Mouse (Mus musculus) heart, embryonic 10.5 days (tissue): ENCODE results near the gene Mier1. TPM values are rescaled to one million over a fixed set of nuclear protein-coding genes. Genes with fewer than 3 reads are reported as not detected.

ENCODE experiments used
- DNase-seq: peaks from one replicate; pipeline ENCODE4 v3.0.0-alpha.2; 2017; ENCODE audit warnings: low spot score
- H3K27ac ChIP-seq: fragments of 300-500 bp; sonication (generic); 2 replicates; pipeline ENCODE4 v1.5.1; 2016; ENCODE audit warnings: mild to moderate bottlenecking
- H3K27me3 ChIP-seq: fragments of 300-500 bp; sonication (generic); 2 replicates; pipeline ENCODE4 v1.6.1; 2016; ENCODE audit warnings: mild to moderate bottlenecking; ENCODE audit not compliant: poor library complexity, insufficient read depth, severe bottlenecking
- H3K36me3 ChIP-seq: fragments of 300-500 bp; sonication (generic); 2 replicates; pipeline ENCODE4 v1.6.1; 2016; ENCODE audit warnings: mild to moderate bottlenecking, moderate library complexity
- H3K4me1 ChIP-seq: fragments of 300-500 bp; sonication (generic); 2 replicates; pipeline ENCODE4 v1.6.1; 2016; ENCODE audit warnings: mild to moderate bottlenecking
- H3K4me3 ChIP-seq: fragments of 300-500 bp; sonication (generic); 2 replicates; pipeline ENCODE4 v1.5.1; 2016; ENCODE audit warnings: mild to moderate bottlenecking, moderate library complexity
- H3K9me3 ChIP-seq: fragments of 300-500 bp; sonication (generic); 2 replicates; pipeline ENCODE4 v1.6.1; 2016; ENCODE audit warnings: mild to moderate bottlenecking, moderate library complexity
- WGBS: fragments of 180-500 bp; shearing (Covaris S2); methylation state at CpG from one replicate; pipeline ENCODE4 v1.1.7; 2016; 5-methylcytosine and 5-hydroxymethylcytosine counted together
- polyA plus RNA-seq: library from polyadenylated mRNA; unstranded; fragments of >200 nt; fragmentation: Nextera tagmentation; extraction: Ambion mirVana; gene quantifications from 2 replicates; pipeline ENCODE4 v1.2.1, GENCODE M21; 2016

The Mier1 gene
- polyA plus RNA-seq, 1 experiment from 2014 or later: 31.6 TPM

DNA sequence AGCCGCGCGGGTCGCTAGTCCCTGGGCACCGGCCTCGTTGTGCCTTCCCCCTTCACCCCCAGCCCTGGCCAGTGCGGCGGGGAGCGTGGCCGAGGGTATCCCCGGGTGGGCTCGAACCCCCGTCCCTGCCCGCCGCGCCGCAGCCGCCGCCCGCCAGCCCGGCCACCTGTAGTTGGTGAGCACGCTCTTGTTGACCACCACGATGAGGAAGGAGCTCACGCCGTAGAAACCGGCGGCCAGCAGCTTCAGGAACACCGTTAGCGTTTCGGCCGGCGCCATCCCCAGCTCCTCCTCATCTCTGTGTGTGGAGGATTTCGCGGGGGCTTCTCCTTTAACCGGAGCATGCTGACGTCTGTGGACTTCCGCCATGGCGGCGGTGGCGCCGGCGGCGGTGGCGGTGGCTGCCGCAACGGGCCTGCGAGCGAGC lies 100.3 kb downstream of the Mier1 start:
- WGBS: 2% methylated on average over 48 of the region's 48 CpGs
- peaks cover 8% of the 10 kb centered on the region; the same call in 1 of the 2 replicates for H3K4me1 ChIP-seq
- no peaks in the 10 kb centered on the region for H3K27me3 ChIP-seq
- H3K27ac ChIP-seq: peak overlapping the region; percentile 99
- H3K4me3 ChIP-seq: peak overlapping the region; percentile 90
- peak; percentile 85 for DNase-seq
- H3K36me3 ChIP-seq: peaks cover 8% of the 10 kb centered on the region; the same call in 1 of the 2 replicates
- H3K9me3 ChIP-seq: no peaks in the 10 kb centered on the region

Other genes starting within 250 kb of the Mier1 start
- gene Tctex1d1, start 135.8 kb upstream of the Mier1 start, polyA plus RNA-seq: 0.38 TPM in 1 of 2 replicates, not detected in the other
- gene Insl5, start 87.5 kb upstream of the Mier1 start, polyA plus RNA-seq: not detected in 2 replicates
- gene Wdr78, start 165 bp downstream of the Mier1 start, polyA plus RNA-seq: 1.8 and 2.5 TPM in 2 replicates
- 7.5 and 9.3 TPM in 2 replicates for gene Slc35d1, start 100.8 kb downstream of the Mier1 start, polyA plus RNA-seq
- gene 4921539E11Rik, start 176.5 kb downstream of the Mier1 start, polyA plus RNA-seq: not detected in 2 replicates
- 22.9 and 23.7 TPM in 2 replicates for gene Oma1, start 199.4 kb downstream of the Mier1 start, polyA plus RNA-seq